Mouse (Mus musculus): Measurements from ENCODE around the gene Tbc1d15.

Tbc1d15 gene

GRCm38 (mm10) chr10:115251088-115251934, at the start of gene Tbc1d15:
Tbc1d15 (minus strand) TSS chr10:115251467.
- DNase-seq (ENCODE audit: low read depth in 1 of 2, low spot score in 2 of 2) = peak; percentile 93 to 96

- no peak for DNase-seq (ENCODE audit: low read depth in 1 of 2, low spot score in 2 of 2)
These were observed 47.4 kb upstream of the Tbc1d15 start for GRCm38 (mm10) chr10:115298683-115299082.

GRCm38 (mm10) chr10:115297582-115297981, 46.3 kb upstream of the Tbc1d15 start:
- DNase-seq (ENCODE audit: low read depth in 1 of 2, low spot score in 2 of 2) = no peak

GRCm38 (mm10) chr10:115296401-115296935, 45.2 kb upstream of the Tbc1d15 start:
- DNase-seq (ENCODE audit: low read depth in 1 of 2, low spot score in 2 of 2) = no peak

GRCm38 (mm10) chr10:115295162-115295561, 43.9 kb upstream of the Tbc1d15 start:
- no peak for DNase-seq (ENCODE audit: low read depth in 1 of 2, low spot score in 2 of 2)

- no peak for DNase-seq (ENCODE audit: low read depth in 1 of 2, low spot score in 2 of 2)
These were observed 43.4 kb upstream of the Tbc1d15 start for GRCm38 (mm10) chr10:115294715-115295114.

- DNase-seq (ENCODE audit: low read depth in 1 of 2, low spot score in 2 of 2) = no peak
These were observed 42.7 kb upstream of the Tbc1d15 start for GRCm38 (mm10) chr10:115293946-115294345.

GRCm38 (mm10) chr10:115290671-115291070, 39.4 kb upstream of the Tbc1d15 start:
- no peak for DNase-seq (ENCODE audit: low read depth in 1 of 2, low spot score in 2 of 2)

GRCm38 (mm10) chr10:115288856-115289255, 37.6 kb upstream of the Tbc1d15 start:
- DNase-seq (ENCODE audit: low read depth in 1 of 2, low spot score in 2 of 2) = no peak

- no peak for DNase-seq (ENCODE audit: low read depth in 1 of 2, low spot score in 2 of 2)
These were observed 32.9 kb upstream of the Tbc1d15 start for GRCm38 (mm10) chr10:115284170-115284569.

GRCm38 (mm10) chr10:115281381-115281780, 30.1 kb upstream of the Tbc1d15 start:
- DNase-seq (ENCODE audit: low read depth in 1 of 2, low spot score in 2 of 2) = no peak

GRCm38 (mm10) chr10:115271649-115272048, 20.4 kb upstream of the Tbc1d15 start:
- DNase-seq (ENCODE audit: low read depth in 1 of 2, low spot score in 2 of 2) = no peak

GRCm38 (mm10) chr10:115270612-115271390, 19.5 kb upstream of the Tbc1d15 start:
- DNase-seq (ENCODE audit: low read depth in 1 of 2, low spot score in 2 of 2) = no peak

GRCm38 (mm10) chr10:115262926-115263562, 11.8 kb upstream of the Tbc1d15 start:
- no peak for DNase-seq (ENCODE audit: low read depth in 1 of 2, low spot score in 2 of 2)

- no peak for DNase-seq (ENCODE audit: low read depth in 1 of 2, low spot score in 2 of 2)
These were observed 11.0 kb upstream of the Tbc1d15 start for GRCm38 (mm10) chr10:115262261-115262660.

GRCm38 (mm10) chr10:115261428-115261827, 10.2 kb upstream of the Tbc1d15 start:
- no peak for DNase-seq (ENCODE audit: low read depth in 1 of 2, low spot score in 2 of 2)

- no peak for DNase-seq (ENCODE audit: low read depth in 1 of 2, low spot score in 2 of 2)
These were observed 4.9 kb upstream of the Tbc1d15 start for GRCm38 (mm10) chr10:115256162-115256561.

GRCm38 (mm10) chr10:115253521-115253920, 2.3 kb upstream of the Tbc1d15 start:
- DNase-seq (ENCODE audit: low read depth in 1 of 2, low spot score in 2 of 2) = no peak

- DNase-seq (ENCODE audit: low read depth in 1 of 2, low spot score in 2 of 2) = no peak
These were observed 1.1 kb upstream of the Tbc1d15 start for GRCm38 (mm10) chr10:115252321-115252757.

- peak; percentile 54 to 64 for DNase-seq (ENCODE audit: low read depth in 1 of 2, low spot score in 2 of 2)
These were observed 806 bp downstream of the Tbc1d15 start for GRCm38 (mm10) chr10:115250235-115251087.

Measured in monocyte, adult 2 months (primary cell).